Mouse (Mus musculus) left cerebral cortex, postnatal 14 days (tissue): ENCODE data around the gene Tsfm. TPM values are rescaled to one million over a fixed set of nuclear protein-coding genes. Genes with fewer than 3 reads are reported as not detected.

Experiments used
- DNase-seq, 2 experiments: peaks; one replicate each; pipeline ENCODE4 v3.0.0; 2021 to 2022; ENCODE audit warnings: low spot score in 2 of 2, mixed read lengths in 1 of 2
- intact Hi-C: fragments of 180-260 bp; cut with DNase I; formaldehyde crosslinking; loops from one replicate; pipeline ENCODE4 v1.15.1; 2025
- total RNA-seq, 2 experiments: library from RNA; stranded (reverse); gene quantifications; 2 replicates each; pipeline ENCODE4 v1.2.3; 2021

Tsfm gene
- total RNA-seq, 2 experiments from 2014 or later: 27.7 to 28.2 TPM

- DNase-seq: no peak
- intact Hi-C loops: no loop called here
Measured at GRCm38 (mm10) chr10:127048608-127049394, 18.2 kb upstream of the Tsfm start.

GRCm38 (mm10) chr10:127047954-127048353, 17.3 kb upstream of the Tsfm start, which contains the start of gene Cyp27b1:
TSS of gene Cyp27b1 (plus strand) at chr10:127048250.
- DNase-seq: no peak
- intact Hi-C loops: no loop called here

- DNase-seq: no peak
- intact Hi-C loops: no loop called here
Measured at GRCm38 (mm10) chr10:127043187-127043586, 12.5 kb upstream of the Tsfm start.

GRCm38 (mm10) chr10:127042468-127043115, 12.0 kb upstream of the Tsfm start:
- no peak for DNase-seq
- intact Hi-C loops: no loop called here

- intact Hi-C loops: no loop called here
Measured at GRCm38 (mm10) chr10:127041774-127042338, 11.2 kb upstream of the Tsfm start.

GRCm38 (mm10) chr10:127041274-127041766, 10.7 kb upstream of the Tsfm start, which contains the start of the genes Mettl1 and Eef1akmt3:
TSS of gene Mettl1 (plus strand) at chr10:127041414.
TSS of gene Eef1akmt3 (minus strand) at chr10:127041513.
- no peak for DNase-seq
- intact Hi-C loops: no loop called here

More at GRCm38 (mm10) chr10:127041774-127042338, 11.2 kb upstream of the Tsfm start:
- DNase-seq: peak; percentile 89 to 93

- intact Hi-C loops: no loop called here
- peak; percentile 51 to 56 for DNase-seq
Measured at GRCm38 (mm10) chr10:127040569-127041214, 10.1 kb upstream of the Tsfm start.

GRCm38 (mm10) chr10:127037641-127038040, 7.0 kb upstream of the Tsfm start:
- no peak for DNase-seq
- intact Hi-C loops: no loop called here

GRCm38 (mm10) chr10:127036273-127036672, 5.6 kb upstream of the Tsfm start:
- DNase-seq: no peak
- intact Hi-C loops: no loop called here

- DNase-seq: no peak
- intact Hi-C loops: loop anchor here (5.0 kb wide), 1 partner anchor 41 kb away; no protein-coding TSS in a partner anchor
Measured at GRCm38 (mm10) chr10:127033301-127033741, 2.7 kb upstream of the Tsfm start.

GRCm38 (mm10) chr10:127018422-127018821, 12.2 kb downstream of the Tsfm start:
- DNase-seq: no peak
- intact Hi-C loops: no loop called here

- intact Hi-C loops: no loop called here
- DNase-seq: no peak
Measured at GRCm38 (mm10) chr10:127017071-127017470, 13.6 kb downstream of the Tsfm start.

GRCm38 (mm10) chr10:127016488-127016887, 14.2 kb downstream of the Tsfm start:
- intact Hi-C loops: no loop called here
- DNase-seq: no peak

GRCm38 (mm10) chr10:127003806-127004205, 26.8 kb downstream of the Tsfm start:
- intact Hi-C loops: no loop called here
- no peak for DNase-seq

GRCm38 (mm10) chr10:127003334-127003733, 27.3 kb downstream of the Tsfm start:
- no peak for DNase-seq
- intact Hi-C loops: no loop called here

- intact Hi-C loops: no loop called here
- DNase-seq: no peak
Measured at GRCm38 (mm10) chr10:127002765-127003164, 27.9 kb downstream of the Tsfm start.

GRCm38 (mm10) chr10:127002056-127002455, 28.6 kb downstream of the Tsfm start:
- no peak for DNase-seq
- intact Hi-C loops: no loop called here

GRCm38 (mm10) chr10:127001297-127001696, 29.3 kb downstream of the Tsfm start:
- intact Hi-C loops: no loop called here
- DNase-seq: no peak

GRCm38 (mm10) chr10:127000529-127000928, 30.1 kb downstream of the Tsfm start, which contains the start of gene Avil:
TSS of gene Avil (plus strand) at chr10:127000709.
- intact Hi-C loops: no loop called here
- DNase-seq: no peak
